9 mouse cellular contexts compared by ENCODE assay signal in the genomic region with DNA sequence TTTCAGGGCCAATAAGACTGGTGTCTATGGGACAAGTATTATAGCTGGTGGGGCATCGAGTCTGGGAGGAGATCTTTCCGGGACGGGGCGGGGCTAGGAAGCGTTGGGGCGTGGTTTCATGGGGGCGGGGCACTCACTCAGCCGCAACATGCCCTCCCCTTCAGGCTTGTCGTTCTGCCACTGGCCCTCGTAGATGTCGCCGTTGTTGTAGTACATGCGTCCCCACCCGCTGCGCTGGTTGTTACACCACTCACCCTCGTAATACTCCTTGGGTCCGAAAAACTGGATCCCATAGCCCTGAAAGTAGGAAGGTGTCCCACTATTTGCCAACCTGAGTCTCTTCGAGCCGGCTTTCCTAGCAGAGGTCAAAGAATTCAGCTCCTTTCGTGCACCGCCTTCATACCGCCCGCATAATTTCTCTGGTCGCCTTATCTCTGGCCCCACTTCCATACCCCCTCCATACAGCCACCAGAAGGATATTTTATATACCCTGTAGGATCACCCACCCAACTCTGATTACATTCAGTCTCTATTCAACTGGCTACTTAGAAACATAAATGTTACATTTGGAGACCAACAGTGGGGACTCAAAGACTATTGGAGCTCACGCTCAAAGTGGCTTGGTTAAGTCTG. TPM values are rescaled to one million over a fixed set of nuclear protein-coding genes. Genes with fewer than 3 reads are reported as not detected.
A peak's percentile ranks its signal among the peaks of the same experiment; 100 is the strongest.
DNase-seq lines count a peak whose midpoint lies in the region; ATAC-seq lines count a peak whose summit lies in the region.
"Had no signal": no experiment of that assay in that cellular context is flagged by ENCODE, and none has a peak within 500 bp of the region (broad histone marks: within the 10 kb centered on the region; RNA-seq: fewer than 3 reads in every experiment).

No protein-coding gene starts in this region.

- H3K4me2 ChIP-seq in intestine, embryonic 16.5 days (ENCODE audit: low read depth, low read length): peak overlapping the region; percentile 66
- H3K4me2 ChIP-seq in neural tube, embryonic 12.5 days (replicated peaks): peak overlapping the region; percentile 60

- H3K9me3 ChIP-seq in intestine, embryonic 16.5 days (ENCODE audit: control insufficient read depth, low read length): no peaks in the 10 kb centered on the region
- H3K9me3 ChIP-seq in neural tube, embryonic 12.5 days: no peaks in the 10 kb centered on the region

- peak overlapping the region; percentile 45 for H3K4me3 ChIP-seq in intestine, embryonic 16.5 days (ENCODE audit: low read length)
- peak overlapping the region; percentile 21; the same call in 1 of the 2 replicates for H3K4me3 ChIP-seq in neural tube, embryonic 12.5 days

- WGBS in intestine, embryonic 16.5 days: 5% methylated on average over 25 of the region's 25 CpGs
- 4% methylated on average over 25 of the region's 25 CpGs for WGBS in neural tube, embryonic 12.5 days

- H3K9ac ChIP-seq in intestine, embryonic 16.5 days (ENCODE audit: low read depth, low read length): peak overlapping the region; percentile 61
- peak overlapping the region; percentile 35; the same call in 1 of the 2 replicates for H3K9ac ChIP-seq in neural tube, embryonic 12.5 days

- peak; percentile 47 for DNase-seq in layer of hippocampus, adult 11-12 months (ENCODE audit: low spot score)
- no peak for DNase-seq in layer of hippocampus, postnatal 36 days
- peak; percentile 75 for DNase-seq in embryo, embryonic 10.5 days (ENCODE audit: low spot score)
- peak; percentile 98 for DNase-seq in heart, adult 11 months
- peak; percentile 87 to 91 for DNase-seq in lung, adult 18-20 months
- DNase-seq in thymus, postnatal 36 days: peak; percentile 89 to 93

- H3K36me3 ChIP-seq in intestine, embryonic 16.5 days (ENCODE audit: control insufficient read depth, insufficient read depth, low read length): no peaks in the 10 kb centered on the region
- no peaks in the 10 kb centered on the region for H3K36me3 ChIP-seq in neural tube, embryonic 12.5 days

- no peaks in the 10 kb centered on the region for H3K27me3 ChIP-seq in intestine, embryonic 16.5 days (replicated peaks; ENCODE audit: control insufficient read depth, insufficient read depth, low read length)
- H3K27me3 ChIP-seq in neural tube, embryonic 12.5 days (replicated peaks): no peaks in the 10 kb centered on the region

- peak; percentile 70 for ATAC-seq in intestine, embryonic 16.5 days
- no peak for ATAC-seq in neural tube, embryonic 12.5 days (ENCODE audit: low FRiP score, low read depth)

- H3K4me1 ChIP-seq in intestine, embryonic 16.5 days (ENCODE audit: control insufficient read depth, insufficient read depth, low read length): peaks cover 14% of the 10 kb centered on the region
- H3K4me1 ChIP-seq in neural tube, embryonic 12.5 days: peaks cover 5% of the 10 kb centered on the region; the same call in 1 of the 2 replicates

- H3K27ac ChIP-seq in intestine, embryonic 16.5 days (ENCODE audit: low read length): peak overlapping the region; percentile 36; the same call in 1 of the 2 replicates
- H3K27ac ChIP-seq in neural tube, embryonic 12.5 days: no peak overlapping the region

RNA-seq across cellular contexts. Expression of gene Morn3, which starts 7.6 kb away (rescaled TPM):
- total RNA-seq in layer of hippocampus, postnatal 36 days (2021): not detected
- polyA plus RNA-seq in intestine, embryonic 16.5 days (2015; fragmentation: Nextera tagmentation; extraction: Ambion mirVana): 0.57 TPM in 1 of 2 replicates, not detected in the other
- not detected in 2 replicates for polyA plus RNA-seq in neural tube, embryonic 12.5 days (2016; fragmentation: Nextera tagmentation; extraction: Ambion mirVana)
- polyA plus RNA-seq: C2C12 had no signal

RNA-seq across cellular contexts. Expression of gene Orai1, which starts 24.4 kb away (rescaled TPM):
- total RNA-seq in layer of hippocampus, postnatal 36 days (2021): 10 to 100 TPM; 11.7 TPM
- polyA plus RNA-seq in intestine, embryonic 16.5 days (2015; fragmentation: Nextera tagmentation; extraction: Ambion mirVana): 20.1 and 21.9 TPM in 2 replicates
- polyA plus RNA-seq in neural tube, embryonic 12.5 days (2016; fragmentation: Nextera tagmentation; extraction: Ambion mirVana): 13.9 and 14.2 TPM in 2 replicates

RNA-seq across cellular contexts. Expression of gene Tmem120b, which starts 29.0 kb away (rescaled TPM):
- total RNA-seq in layer of hippocampus, postnatal 36 days (2021): 10 to 100 TPM; 16.3 to 19.9 TPM
- 10.4 and 10.9 TPM in 2 replicates for polyA plus RNA-seq in intestine, embryonic 16.5 days (2015; fragmentation: Nextera tagmentation; extraction: Ambion mirVana)
- 17.4 and 19.4 TPM in 2 replicates for polyA plus RNA-seq in neural tube, embryonic 12.5 days (2016; fragmentation: Nextera tagmentation; extraction: Ambion mirVana)

RNA-seq across cellular contexts. Expression of gene Kdm2b, which starts 49.6 kb away (rescaled TPM):
- 10 to 100 TPM; 35.3 to 43.9 TPM for total RNA-seq in layer of hippocampus, postnatal 36 days (2021)
- 21.6 and 22.4 TPM in 2 replicates for polyA plus RNA-seq in intestine, embryonic 16.5 days (2015; fragmentation: Nextera tagmentation; extraction: Ambion mirVana)
- 105 and 106 TPM in 2 replicates for polyA plus RNA-seq in neural tube, embryonic 12.5 days (2016; fragmentation: Nextera tagmentation; extraction: Ambion mirVana)

Comparison
In these comparisons a context has a peak if more than half of its experiments do, and no peak if none do; other contexts are left out.
1. DNase-seq: peak in layer of hippocampus, adult 11-12 months (single experiment), embryo, embryonic 10.5 days (single experiment), heart, adult 11 months (single experiment), lung, adult 18-20 months (2 of 2) and thymus, postnatal 36 days (2 of 2); none in layer of hippocampus, postnatal 36 days (0 of 2).